Mouse (Mus musculus) embryonic facial prominence, embryonic 11.5 days (tissue): ENCODE results near the gene Cep152. TPM values are rescaled to one million over a fixed set of nuclear protein-coding genes. Genes with fewer than 3 reads are reported as not detected.

Experiments used
- ATAC-seq: fragments of 200-750 bp; cut with Nextera tagmentation; replicated peaks from 2 replicates; pipeline ENCODE4 v1.8.0; 2017; ENCODE audit warnings: low read depth; ENCODE audit not compliant: insufficient number of reproducible peaks, low FRiP score, low TSS enrichment
- DNase-seq: peaks from one replicate; pipeline ENCODE4 v3.0.0-alpha.2; 2015; ENCODE audit warnings: low spot score
- H3K27ac ChIP-seq: fragments of 300-500 bp; sonication (generic); replicated peaks from 2 replicates; pipeline ENCODE4 v1.5.1; 2014; ENCODE audit warnings: mild to moderate bottlenecking, low read depth, low read length, control low read depth
- H3K27me3 ChIP-seq: fragments of 300-500 bp; sonication (generic); 2 replicates; pipeline ENCODE4 v1.6.1; 2014; ENCODE audit warnings: mild to moderate bottlenecking, low read length, moderate library complexity, mixed read lengths; ENCODE audit not compliant: control insufficient read depth, insufficient read depth
- H3K36me3 ChIP-seq: fragments of 300-500 bp; sonication (generic); replicated peaks from 2 replicates; pipeline ENCODE4 v1.6.1; 2014; ENCODE audit warnings: low read depth, mild to moderate bottlenecking, low read length, moderate library complexity, mixed read lengths; ENCODE audit not compliant: control insufficient read depth, insufficient read depth
- H3K4me1 ChIP-seq: fragments of 300-500 bp; sonication (generic); 2 replicates; pipeline ENCODE4 v1.6.1; 2014; ENCODE audit warnings: low read length, mixed read lengths; ENCODE audit not compliant: control insufficient read depth, insufficient read depth
- H3K4me2 ChIP-seq: fragments of 300-500 bp; sonication (generic); 2 replicates; pipeline ENCODE4 v1.6.1; 2014; ENCODE audit warnings: low read depth, mild to moderate bottlenecking, control low read depth, low read length, moderate library complexity
- H3K4me3 ChIP-seq: fragments of 300-500 bp; sonication (generic); 2 replicates; pipeline ENCODE4 v1.5.1; 2014; ENCODE audit warnings: low read depth, low read length, control low read depth
- H3K9ac ChIP-seq: fragments of 300-500 bp; sonication (generic); replicated peaks from 2 replicates; pipeline ENCODE4 v1.6.1; 2014; ENCODE audit warnings: mild to moderate bottlenecking, control low read depth, low read length
- H3K9me3 ChIP-seq: fragments of 300-500 bp; sonication (generic); replicated peaks from 2 replicates; pipeline ENCODE4 v1.6.1; 2016; ENCODE audit warnings: mild to moderate bottlenecking, low read length, inconsistent platforms, mixed read lengths; ENCODE audit not compliant: control insufficient read depth
- WGBS: fragments of 180-500 bp; shearing (Covaris S2); extraction: QIAGEN DNeasy Blood & Tissue Kit; methylation state at CpG from one replicate; pipeline ENCODE4 v1.1.7; 2014; 5-methylcytosine and 5-hydroxymethylcytosine counted together
- polyA plus RNA-seq: library from polyadenylated mRNA; unstranded; fragments of >200 nt; fragmentation: Nextera tagmentation; extraction: Ambion mirVana; gene quantifications from 2 replicates; pipeline ENCODE4 v1.2.1, GENCODE M21; 2014

The Cep152 gene
- polyA plus RNA-seq, 1 experiment from 2014 or later, result 8.7 TPM

- Histone ChIP-seq H3K4me2 (no peak overlapping the region), H3K27me3 (no peaks in the 10 kb centered on the region), H3K27ac (no peak overlapping the region), H3K9me3 (no peaks in the 10 kb centered on the region), H3K36me3 (peaks cover 2% of the 10 kb centered on the region), H3K4me1 (no peaks in the 10 kb centered on the region), H3K9ac (no peak overlapping the region), H3K4me3 (no peak overlapping the region)
- WGBS, result 94% methylated on average over 3 of the region's 3 CpGs
- ATAC-seq (no peak), DNase-seq (no peak)
These were observed 49.1 kb downstream of the Cep152 start for GRCm38 (mm10) chr2:125575766-125576165.

GRCm38 (mm10) chr2:125563884-125564283 lies 61.0 kb downstream of the Cep152 start:
- H3K36me3 ChIP-seq, result peaks cover 3% of the 10 kb centered on the region
- H3K9me3 ChIP-seq, result no peaks in the 10 kb centered on the region
- no peak overlapping the region for H3K4me2 ChIP-seq
- ATAC-seq (no peak), DNase-seq (no peak)
- no peak overlapping the region for H3K4me3 ChIP-seq
- 94% methylated on average over 11 of the region's 11 CpGs for WGBS
- no peaks in the 10 kb centered on the region for H3K27me3 ChIP-seq
- no peak overlapping the region for H3K9ac ChIP-seq
- H3K27ac ChIP-seq, result no peak overlapping the region
- H3K4me1 ChIP-seq, result no peaks in the 10 kb centered on the region

DNA sequence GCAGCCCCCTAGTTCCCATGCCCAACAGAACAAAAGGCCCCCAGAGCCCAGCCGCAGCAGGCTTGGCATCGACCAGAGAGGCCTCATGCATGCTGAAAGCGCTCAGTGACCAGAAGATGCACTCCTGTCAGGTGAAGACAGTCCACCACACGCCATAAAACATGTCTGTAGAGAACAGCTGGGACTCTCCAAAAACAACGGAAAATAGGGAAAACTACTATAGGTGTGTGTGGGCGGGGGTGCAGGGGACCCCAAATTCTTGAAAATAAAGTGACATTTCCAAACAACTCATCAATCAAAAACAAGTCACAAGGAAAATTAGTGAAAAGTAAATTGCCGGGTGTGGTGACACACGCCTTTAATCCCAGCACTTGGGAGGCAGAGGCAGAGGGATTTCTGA lies 62.5 kb downstream of the Cep152 start:
- H3K27ac ChIP-seq, result no peak overlapping the region
- no peak for ATAC-seq
- no peak for DNase-seq
- no peaks in the 10 kb centered on the region for H3K4me1 ChIP-seq
- WGBS, result 96% methylated on average over 8 of the region's 8 CpGs
- H3K9ac ChIP-seq, result no peak overlapping the region
- no peak overlapping the region for H3K4me3 ChIP-seq
- H3K9me3 ChIP-seq, result no peaks in the 10 kb centered on the region
- H3K4me2 ChIP-seq, result no peak overlapping the region
- peaks cover 3% of the 10 kb centered on the region for H3K36me3 ChIP-seq
- H3K27me3 ChIP-seq, result no peaks in the 10 kb centered on the region

- no peak overlapping the region for H3K4me3 ChIP-seq
- peak; percentile 7 for DNase-seq
- H3K4me1 ChIP-seq, result no peaks in the 10 kb centered on the region
- no peak overlapping the region for H3K4me2 ChIP-seq
- WGBS, result 88% methylated on average over 6 of the region's 6 CpGs
- no peaks in the 10 kb centered on the region for H3K9me3 ChIP-seq
- ATAC-seq, result no peak
- H3K27ac ChIP-seq, result no peak overlapping the region
- no peaks in the 10 kb centered on the region for H3K27me3 ChIP-seq
- H3K9ac ChIP-seq, result no peak overlapping the region
- peaks cover 3% of the 10 kb centered on the region for H3K36me3 ChIP-seq
These were observed 64.9 kb downstream of the Cep152 start for GRCm38 (mm10) chr2:125560037-125560436.

- no peaks in the 10 kb centered on the region for H3K36me3 ChIP-seq
- WGBS, result 50% methylated on average over 19 of the region's 19 CpGs
- 0 out of 2 replicates have a peak overlapping the region, but pooled peaks have one; percentile 23 for H3K9ac ChIP-seq
- no peaks in the 10 kb centered on the region for H3K9me3 ChIP-seq
- no peak for ATAC-seq
- no peaks in the 10 kb centered on the region for H3K4me1 ChIP-seq
- no peak overlapping the region for H3K4me3 ChIP-seq
- H3K27ac ChIP-seq, result peak overlapping the region; percentile 38; the same call in 1 of the 2 replicates
- H3K4me2 ChIP-seq, result no peak overlapping the region
- peak; percentile 50 for DNase-seq
- H3K27me3 ChIP-seq, result no peaks in the 10 kb centered on the region
These were observed 66.0 kb downstream of the Cep152 start for GRCm38 (mm10) chr2:125558634-125559589.

GRCm38 (mm10) chr2:125555830-125556229 lies 69.1 kb downstream of the Cep152 start:
- Histone ChIP-seq H3K4me3 (no peak overlapping the region), H3K9me3 (no peaks in the 10 kb centered on the region), H3K4me2 (no peak overlapping the region), H3K27ac (no peak overlapping the region), H3K4me1 (no peaks in the 10 kb centered on the region), H3K36me3 (no peaks in the 10 kb centered on the region), H3K9ac (no peak overlapping the region), H3K27me3 (no peaks in the 10 kb centered on the region)
- ATAC-seq, result no peak
- peak; percentile 20 for DNase-seq
- 71% methylated on average over 6 of the region's 6 CpGs for WGBS

- DNase-seq (peak; percentile 67), ATAC-seq (0 out of 2 replicates have a peak, but pooled peaks have one; percentile 48)
- no peaks in the 10 kb centered on the region for H3K27me3 ChIP-seq
- no peak overlapping the region for H3K9ac ChIP-seq
- 39% methylated on average over 1 of the region's 1 CpGs for WGBS
- no peak overlapping the region for H3K4me3 ChIP-seq
- H3K27ac ChIP-seq, result no peak overlapping the region
- H3K4me1 ChIP-seq, result no peaks in the 10 kb centered on the region
- H3K9me3 ChIP-seq, result no peaks in the 10 kb centered on the region
- H3K4me2 ChIP-seq, result no peak overlapping the region
- H3K36me3 ChIP-seq, result no peaks in the 10 kb centered on the region
These were observed 75.9 kb downstream of the Cep152 start for GRCm38 (mm10) chr2:125548806-125549578.

DNA sequence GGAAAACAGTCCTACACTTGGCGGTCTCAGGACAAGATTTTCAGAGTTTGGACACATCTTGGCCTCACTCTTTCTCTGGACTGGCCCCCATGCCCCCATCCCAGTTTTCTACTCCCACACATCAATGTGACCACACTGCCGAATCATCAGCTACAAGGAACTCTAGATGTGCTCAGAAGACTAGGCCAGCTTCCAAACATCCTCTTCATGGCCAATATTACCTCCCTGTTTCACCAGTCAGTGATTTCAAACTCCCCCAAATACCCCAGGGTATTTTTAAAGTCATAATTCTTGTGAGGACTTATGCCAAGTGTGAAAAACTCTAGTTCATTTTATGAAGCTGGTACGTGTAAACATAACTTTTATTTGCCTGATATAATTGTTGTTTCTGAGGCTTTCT lies 79.9 kb downstream of the Cep152 start:
- no peaks in the 10 kb centered on the region for H3K4me1 ChIP-seq
- H3K9me3 ChIP-seq, result no peaks in the 10 kb centered on the region
- H3K9ac ChIP-seq, result no peak overlapping the region
- H3K27ac ChIP-seq, result no peak overlapping the region
- ATAC-seq (no peak), DNase-seq (no peak)
- H3K27me3 ChIP-seq, result no peaks in the 10 kb centered on the region
- WGBS, result 92% methylated on average over 3 of the region's 3 CpGs
- no peaks in the 10 kb centered on the region for H3K36me3 ChIP-seq
- no peak overlapping the region for H3K4me3 ChIP-seq
- no peak overlapping the region for H3K4me2 ChIP-seq
